Mouse (Mus musculus): ENCODE measurements at regions not wholly inside any gene's neighbourhood (a gene's known extent, or its start where the extent isn't known, plus 50 kb on each side); places are given as distances from the start of the nearest gene placed in this dataset.

GRCm38 (mm10) chr6:140187106-140187505, 145.8 kb upstream of the Plcz1 start:
- no peak for TF ChIP-seq MAFK (IDR thresholded peaks at IDR 0.05; ENCODE audit: insufficient read depth, low read depth, low read length)
- no peak for TF ChIP-seq ZC3H11A (IDR thresholded peaks at IDR 0.05; ENCODE audit: borderline replicate concordance, low read depth, low read length)
- no peak for TF ChIP-seq ZNF384 (IDR thresholded peaks at IDR 0.05; ENCODE audit: low read depth, low read length)
